Mouse (Mus musculus) A20 (cell line): ENCODE measurements around the gene Hirip3.

Source experiments
- DNase-seq: peaks from one replicate; pipeline ENCODE4 v3.0.0-alpha.2; 2011; ENCODE audit warnings: low read depth, low spot score

Hirip3 gene

GRCm38 (mm10) chr7:126914844-126915243 lies 53.1 kb downstream of the Hirip3 start:
- no peak for DNase-seq
